ENCODE assay signal across 8 mouse cellular contexts in genomic region chr15:78785961-78786360, GRCm38 (mm10). TPM values are rescaled to one million over a fixed set of nuclear protein-coding genes. Genes with fewer than 3 reads are reported as not detected.
DNase-seq lines count a peak whose midpoint lies in the region; ATAC-seq and TF ChIP-seq lines count a peak whose summit lies in the region.

No protein-coding gene starts in this region.

- no peak overlapping the region for H3K9ac ChIP-seq in neural tube, embryonic 11.5 days (ENCODE audit: low read length)
- no peak overlapping the region for H3K9ac ChIP-seq in heart, adult 2 months (ENCODE audit: low read depth, low read length)

- no peak overlapping the region for H3K4me3 ChIP-seq in neural tube, embryonic 11.5 days (ENCODE audit: low read depth, low read length)
- H3K4me3 ChIP-seq in heart, adult 2 months = no peak overlapping the region

- H3K79me2 ChIP-seq in heart, adult 2 months (replicated peaks; ENCODE audit: control insufficient read depth, insufficient read depth, low read length) = no peaks in the 10 kb centered on the region

- H3K36me3 ChIP-seq in neural tube, embryonic 11.5 days (ENCODE audit: control insufficient read depth, insufficient read depth, low read length) = no peaks in the 10 kb centered on the region
- H3K36me3 ChIP-seq in heart, adult 2 months (ENCODE audit: control insufficient read depth, insufficient read depth, low read length) = peaks cover 14% of the 10 kb centered on the region

- peak; percentile 12; the same call in 1 of the 2 replicates for TF ChIP-seq CTCF in heart, adult 2 months (IDR thresholded peaks at IDR 0.05)

- H3K9me3 ChIP-seq in neural tube, embryonic 11.5 days (ENCODE audit: control insufficient read depth, low read length) = no peaks in the 10 kb centered on the region

- TF ChIP-seq POLR2A in heart, adult 2 months (IDR thresholded peaks at IDR 0.05; ENCODE audit: insufficient read depth, low read depth, low read length) = 0 out of 2 replicates have a peak, but pooled peaks have one; percentile 33

- intact Hi-C loops in heart, adult 2 months (cut with DNase I) = loop anchor here (1.0 to 5.0 kb wide), 4 partner anchors 13 to 259 kb away; partner anchors contain the start of genes Card10 and Mfng

- no peaks in the 10 kb centered on the region for H3K4me1 ChIP-seq in neural tube, embryonic 11.5 days (ENCODE audit: control insufficient read depth, insufficient read depth, low read length)
- peaks cover 46% of the 10 kb centered on the region for H3K4me1 ChIP-seq in heart, adult 2 months (ENCODE audit: control insufficient read depth, insufficient read depth, low read length)

- DNase-seq in neural tube, embryonic 11.5 days (ENCODE audit: low spot score) = no peak
- DNase-seq in neural tube, embryonic 10.5 days (ENCODE audit: extremely low spot score, low spot score) = no peak
- DNase-seq in heart, adult 2 months = peak; percentile 87 to 91
- peak; percentile 65 for DNase-seq in kidney, adult 18-20 months
- peak; percentile 85 for DNase-seq in lung, postnatal 14 days
- no peak for DNase-seq in c-Kit-positive CD71-positive TER-119-positive erythroid progenitor cells, embryonic 14.5 days (ENCODE audit: low spot score)
- no peak for DNase-seq in spleen, postnatal 4 days (ENCODE audit: low spot score in 2 of 2)

- no peak for ATAC-seq in neural tube, embryonic 11.5 days (ENCODE audit: insufficient read depth, low FRiP score, low TSS enrichment)
- ATAC-seq in cerebellum, adult (ENCODE audit: insufficient number of reproducible peaks, low FRiP score, low TSS enrichment) = no peak

- no peak overlapping the region for H3K4me2 ChIP-seq in neural tube, embryonic 11.5 days (ENCODE audit: low read depth)

- H3K27me3 ChIP-seq in neural tube, embryonic 11.5 days (ENCODE audit: control insufficient read depth, insufficient read depth, low read length) = no peaks in the 10 kb centered on the region
- H3K27me3 ChIP-seq in heart, adult 2 months (ENCODE audit: control insufficient read depth, insufficient read depth, low read length) = no peaks in the 10 kb centered on the region

- TF ChIP-seq EP300 in heart, adult 2 months (IDR thresholded peaks at IDR 0.05; ENCODE audit: insufficient read depth, low read depth, low read length) = peak; percentile 98

- H3K27ac ChIP-seq in neural tube, embryonic 11.5 days (ENCODE audit: low read depth, low read length) = 0 out of 2 replicates have a peak overlapping the region, but pooled peaks have one; percentile 14
- H3K27ac ChIP-seq in heart, adult 2 months = peak overlapping the region; percentile 92

- WGBS in neural tube, embryonic 11.5 days = 29% methylated on average over 7 of the region's 7 CpGs
- 24% methylated on average over 7 of the region's 7 CpGs for WGBS in heart, adult 2 months

RNA-seq across cellular contexts. Expression of gene Mfng, which starts 12.7 kb away (rescaled TPM):
- 34.1 and 34.9 TPM in 2 replicates for polyA plus RNA-seq in neural tube, embryonic 11.5 days (2014; fragmentation: Nextera tagmentation; extraction: Ambion mirVana)
- 10 to 100 TPM; 11.1 to 11.6 TPM for total RNA-seq in heart, adult 2 months (2021)
- 15.0 and 19.1 TPM in 2 replicates for polyA plus RNA-seq in heart, adult 2 months (2012; rRNA removed)

RNA-seq across cellular contexts. Expression of gene Card10, which starts 16.9 kb away (rescaled TPM):
- 3.3 and 3.7 TPM in 2 replicates for polyA plus RNA-seq in neural tube, embryonic 11.5 days (2014; fragmentation: Nextera tagmentation; extraction: Ambion mirVana)
- 10 to 100 TPM; 15.0 to 17.0 TPM for total RNA-seq in heart, adult 2 months (2021)
- 22.3 and 28.5 TPM in 2 replicates for polyA plus RNA-seq in heart, adult 2 months (2012; rRNA removed)

RNA-seq across cellular contexts. Expression of gene Cdc42ep1, which starts 56.5 kb away (rescaled TPM):
- 14.0 and 15.1 TPM in 2 replicates for polyA plus RNA-seq in neural tube, embryonic 11.5 days (2014; fragmentation: Nextera tagmentation; extraction: Ambion mirVana)
- 10 to 100 TPM; 30.8 to 37.1 TPM for total RNA-seq in heart, adult 2 months (2021)
- polyA plus RNA-seq in heart, adult 2 months (2012; rRNA removed) = 62.3 and 71.8 TPM in 2 replicates

Comparison
In these comparisons a context has a peak if more than half of its experiments do, and no peak if none do; other contexts are left out.
1. DNase-seq: peak in heart, adult 2 months (2 of 2), kidney, adult 18-20 months (single experiment) and lung, postnatal 14 days (single experiment); none in neural tube, embryonic 11.5 days (single experiment), neural tube, embryonic 10.5 days (single experiment), c-Kit-positive CD71-positive TER-119-positive erythroid progenitor cells, embryonic 14.5 days (single experiment) and spleen, postnatal 4 days (0 of 2).